Mouse (Mus musculus) midbrain, embryonic 11.5 days (tissue): Measurements from ENCODE around the gene Cpa2. TPM values are rescaled to one million over a fixed set of nuclear protein-coding genes. Genes with fewer than 3 reads are reported as not detected.
A peak's percentile ranks its signal among the peaks of the same experiment; 100 is the strongest.

ENCODE experiments used
- ATAC-seq: fragments of 200-750 bp; cut with Nextera tagmentation; 2 replicates; pipeline ENCODE4 v1.8.0; 2017; ENCODE audit warnings: moderate TSS enrichment, moderate library complexity; ENCODE audit not compliant: low FRiP score
- DNase-seq: peaks from one replicate; pipeline ENCODE4 v3.0.0; 2015; ENCODE audit warnings: low spot score; ENCODE audit errors: missing footprints
- H3K27ac ChIP-seq: fragments of 300-500 bp; sonication (generic); 2 replicates; pipeline ENCODE4 v1.5.1; 2014; ENCODE audit warnings: low read depth, low read length
- H3K27me3 ChIP-seq: fragments of 300-500 bp; sonication (generic); 2 replicates; pipeline ENCODE4 v1.6.1; 2014; ENCODE audit warnings: mild to moderate bottlenecking, low read length, moderate library complexity, mixed read lengths; ENCODE audit not compliant: control insufficient read depth, insufficient read depth
- H3K36me3 ChIP-seq: fragments of 300-500 bp; sonication (generic); 2 replicates; pipeline ENCODE4 v1.6.1; 2014; ENCODE audit warnings: mild to moderate bottlenecking, low read length, moderate library complexity, mixed read lengths; ENCODE audit not compliant: control insufficient read depth, insufficient read depth
- H3K4me1 ChIP-seq: fragments of 300-500 bp; sonication (generic); 2 replicates; pipeline ENCODE4 v1.6.1; 2014; ENCODE audit warnings: low read length; ENCODE audit not compliant: control insufficient read depth, insufficient read depth
- H3K4me2 ChIP-seq: fragments of 300-500 bp; sonication (generic); 2 replicates; pipeline ENCODE4 v1.6.1; 2014; ENCODE audit warnings: mild to moderate bottlenecking, moderate library complexity
- H3K4me3 ChIP-seq: fragments of 300-500 bp; sonication (generic); 2 replicates; pipeline ENCODE4 v1.5.1; 2014; ENCODE audit warnings: low read depth, low read length
- H3K9ac ChIP-seq: fragments of 300-500 bp; sonication (generic); 2 replicates; pipeline ENCODE4 v1.6.1; 2014; ENCODE audit warnings: low read length
- H3K9me3 ChIP-seq: fragments of 300-500 bp; sonication (generic); 2 replicates; pipeline ENCODE4 v1.6.1; 2016; ENCODE audit warnings: low read length; ENCODE audit not compliant: control insufficient read depth
- WGBS: fragments of 180-500 bp; shearing (Covaris S2); extraction: QIAGEN DNeasy Blood & Tissue Kit; methylation state at CpG from one replicate; pipeline ENCODE4 v1.1.7; 2014; 5-methylcytosine and 5-hydroxymethylcytosine counted together
- polyA plus RNA-seq: library from polyadenylated mRNA; unstranded; fragments of >200 nt; fragmentation: Nextera tagmentation; extraction: Ambion mirVana; gene quantifications from 2 replicates; pipeline ENCODE4 v1.2.1, GENCODE M21; 2014

Gene Cpa2
- polyA plus RNA-seq, 1 experiment from 2014 or later, result 15.5 TPM

DNA sequence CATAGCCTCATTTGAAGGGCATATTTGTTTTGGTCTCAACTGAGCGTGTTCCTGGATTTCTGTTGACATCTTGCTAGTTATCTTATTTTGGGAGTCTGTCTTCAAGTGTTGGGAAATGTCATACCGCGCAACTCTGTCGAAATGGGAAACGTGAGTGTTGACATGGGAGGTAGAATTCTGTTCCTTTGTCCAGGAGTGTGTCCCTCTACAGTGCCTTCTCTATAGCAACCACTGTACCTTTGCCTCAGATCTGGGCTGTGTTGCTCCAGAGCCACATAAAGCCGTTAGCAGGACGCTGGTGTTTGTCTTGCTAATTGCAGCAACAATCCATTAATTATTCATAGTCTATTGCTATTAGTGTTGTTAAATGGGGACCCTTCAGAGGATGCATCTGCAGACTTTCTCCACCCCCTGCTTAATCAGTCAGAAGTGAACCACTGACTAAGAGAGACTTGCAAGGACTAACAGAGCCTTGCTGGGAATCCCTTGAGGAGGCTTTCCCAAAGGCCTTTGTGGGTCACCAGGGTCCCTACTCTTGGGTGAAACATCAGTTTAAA, 45.6 kb downstream of the Cpa2 start:
- no peak overlapping the region for H3K27ac ChIP-seq
- no peaks in the 10 kb centered on the region for H3K4me1 ChIP-seq
- DNase-seq, result no peak
- WGBS, result 89% methylated on average over 7 of the region's 7 CpGs
- H3K4me2 ChIP-seq, result no peak overlapping the region
- no peak overlapping the region for H3K9ac ChIP-seq
- H3K36me3 ChIP-seq, result no peaks in the 10 kb centered on the region
- ATAC-seq, result no peak
- no peaks in the 10 kb centered on the region for H3K27me3 ChIP-seq
- H3K9me3 ChIP-seq, result no peaks in the 10 kb centered on the region
- H3K4me3 ChIP-seq, result no peak overlapping the region

DNA sequence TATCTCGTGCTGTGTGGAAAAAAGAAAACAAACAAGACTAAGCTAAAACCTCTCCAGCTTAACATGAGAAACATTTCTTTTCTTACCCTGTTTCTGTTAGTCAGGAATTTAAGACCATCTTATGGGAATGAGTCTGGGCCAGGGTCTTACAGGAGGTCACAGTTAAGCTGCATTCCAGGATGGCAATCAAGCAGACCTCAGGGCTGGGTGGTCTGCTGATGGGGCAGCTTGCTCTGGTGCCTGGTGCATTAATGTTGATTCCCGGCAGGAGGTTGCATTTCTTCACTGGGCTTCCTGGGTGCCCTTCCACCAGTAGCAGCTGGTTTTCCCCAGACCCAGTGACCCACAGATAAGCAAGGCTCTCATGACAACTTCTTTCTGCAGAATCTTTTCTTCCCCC, 48.4 kb downstream of the Cpa2 start:
- Histone ChIP-seq H3K4me1 (no peaks in the 10 kb centered on the region), H3K27me3 (no peaks in the 10 kb centered on the region), H3K27ac (no peak overlapping the region), H3K4me2 (no peak overlapping the region), H3K9ac (no peak overlapping the region), H3K4me3 (no peak overlapping the region), H3K36me3 (no peaks in the 10 kb centered on the region), H3K9me3 (no peaks in the 10 kb centered on the region)
- DNase-seq (no peak), ATAC-seq (no peak)
- WGBS, result 38% methylated on average over 2 of the region's 2 CpGs

DNA sequence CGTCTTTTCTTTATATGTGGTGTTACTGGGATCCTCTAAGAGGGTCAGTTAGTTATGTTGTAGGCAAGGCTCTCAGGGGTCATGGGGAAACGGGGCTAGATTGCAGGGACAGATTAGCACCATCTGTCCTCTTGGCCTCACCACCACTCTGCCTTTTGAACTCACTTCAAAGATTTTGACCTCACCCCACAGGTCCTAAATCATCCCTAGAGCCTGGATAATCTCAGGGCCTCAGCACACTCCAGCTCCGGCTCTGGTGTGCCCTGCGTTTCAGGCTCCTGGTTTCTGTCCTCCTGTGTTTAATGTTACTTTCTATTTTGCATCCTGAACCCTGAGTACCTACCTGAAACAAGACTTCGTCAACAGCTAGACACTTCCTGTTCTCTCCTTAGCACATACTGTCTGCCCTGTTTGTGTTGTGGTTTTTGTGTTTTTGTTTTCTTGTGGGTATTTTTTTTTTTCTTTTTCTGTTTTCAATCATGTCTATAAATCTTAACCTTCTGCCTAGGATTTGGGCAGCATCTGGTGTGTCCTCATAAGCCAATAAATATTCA, 50.5 kb downstream of the Cpa2 start:
- Histone ChIP-seq H3K36me3 (no peaks in the 10 kb centered on the region), H3K4me1 (no peaks in the 10 kb centered on the region), H3K4me2 (no peak overlapping the region), H3K4me3 (no peak overlapping the region), H3K27ac (no peak overlapping the region), H3K9ac (no peak overlapping the region), H3K9me3 (no peaks in the 10 kb centered on the region), H3K27me3 (no peaks in the 10 kb centered on the region)
- WGBS, result 65% methylated on average over 5 of the region's 5 CpGs
- no peak for DNase-seq
- ATAC-seq, result no peak

GRCm38 (mm10) chr6:30592417-30592974, 51.1 kb downstream of the Cpa2 start:
- Histone ChIP-seq H3K27me3 (no peaks in the 10 kb centered on the region), H3K27ac (no peak overlapping the region), H3K4me2 (no peak overlapping the region), H3K4me3 (no peak overlapping the region), H3K4me1 (no peaks in the 10 kb centered on the region), H3K36me3 (no peaks in the 10 kb centered on the region), H3K9ac (no peak overlapping the region), H3K9me3 (no peaks in the 10 kb centered on the region)
- ATAC-seq (no peak), DNase-seq (no peak)
- 68% methylated on average over 10 of the region's 10 CpGs for WGBS

GRCm38 (mm10) chr6:30594364-30594763, 53.0 kb downstream of the Cpa2 start:
- no peak overlapping the region for H3K4me3 ChIP-seq
- no peak overlapping the region for H3K27ac ChIP-seq
- no peak overlapping the region for H3K9ac ChIP-seq
- no peak for DNase-seq
- no peaks in the 10 kb centered on the region for H3K27me3 ChIP-seq
- WGBS, result 86% methylated on average over 7 of the region's 7 CpGs
- no peak for ATAC-seq
- no peaks in the 10 kb centered on the region for H3K36me3 ChIP-seq
- H3K9me3 ChIP-seq, result no peaks in the 10 kb centered on the region
- H3K4me2 ChIP-seq, result no peak overlapping the region
- H3K4me1 ChIP-seq, result no peaks in the 10 kb centered on the region

GRCm38 (mm10) chr6:30596230-30596898, 55.0 kb downstream of the Cpa2 start:
- no peaks in the 10 kb centered on the region for H3K36me3 ChIP-seq
- no peaks in the 10 kb centered on the region for H3K9me3 ChIP-seq
- H3K9ac ChIP-seq, result no peak overlapping the region
- H3K4me2 ChIP-seq, result no peak overlapping the region
- no peaks in the 10 kb centered on the region; the same call in 1 of the 2 replicates for H3K4me1 ChIP-seq
- WGBS, result 90% methylated on average over 8 of the region's 8 CpGs
- H3K4me3 ChIP-seq, result no peak overlapping the region
- no peaks in the 10 kb centered on the region for H3K27me3 ChIP-seq
- H3K27ac ChIP-seq, result no peak overlapping the region
- ATAC-seq (no peak), DNase-seq (no peak)

GRCm38 (mm10) chr6:30600033-30600432, 58.7 kb downstream of the Cpa2 start:
- no peak overlapping the region for H3K27ac ChIP-seq
- no peak overlapping the region for H3K9ac ChIP-seq
- no peak overlapping the region for H3K4me3 ChIP-seq
- no peaks in the 10 kb centered on the region; the same call in 1 of the 2 replicates for H3K4me1 ChIP-seq
- H3K27me3 ChIP-seq, result no peaks in the 10 kb centered on the region
- no peaks in the 10 kb centered on the region for H3K9me3 ChIP-seq
- ATAC-seq (no peak), DNase-seq (no peak)
- H3K4me2 ChIP-seq, result no peak overlapping the region
- 45% methylated on average over 3 of the region's 3 CpGs for WGBS
- no peaks in the 10 kb centered on the region for H3K36me3 ChIP-seq

- Histone ChIP-seq H3K4me2 (no peak overlapping the region), H3K27ac (no peak overlapping the region), H3K9ac (no peak overlapping the region), H3K4me3 (no peak overlapping the region), H3K4me1 (no peaks in the 10 kb centered on the region; the same call in 1 of the 2 replicates), H3K36me3 (no peaks in the 10 kb centered on the region), H3K27me3 (no peaks in the 10 kb centered on the region), H3K9me3 (no peaks in the 10 kb centered on the region)
- DNase-seq (no peak), ATAC-seq (no peak)
- 60% methylated on average over 1 of the region's 1 CpGs for WGBS
These were observed 59.6 kb downstream of the Cpa2 start for GRCm38 (mm10) chr6:30600995-30601394.

DNA sequence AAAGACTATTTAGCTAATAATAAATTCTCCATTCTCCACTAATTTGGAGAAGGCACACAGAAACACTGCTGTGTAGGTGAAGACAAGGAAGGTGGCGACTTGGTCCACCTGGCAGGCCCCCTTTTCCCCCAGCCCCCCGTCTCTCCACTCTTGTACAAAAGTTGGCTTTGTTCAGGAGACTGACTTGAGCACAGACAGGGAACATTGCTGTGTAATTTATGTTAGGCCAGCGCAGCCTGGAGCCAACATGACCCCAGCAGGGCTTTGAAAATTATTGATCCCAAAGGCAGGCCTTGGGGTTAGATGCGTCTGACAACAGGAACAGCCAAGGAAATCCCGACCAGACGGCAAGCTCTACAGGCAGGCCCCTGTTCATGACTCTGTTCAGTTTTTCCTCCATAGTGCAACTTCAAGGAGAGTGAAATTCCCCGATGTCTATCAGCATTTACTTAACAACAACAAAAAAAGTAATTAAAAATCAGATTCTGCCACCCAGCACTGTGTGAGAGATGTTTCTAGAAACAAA, 63.0 kb downstream of the Cpa2 start:
- Histone ChIP-seq H3K9ac (no peak overlapping the region), H3K4me2 (no peak overlapping the region), H3K9me3 (no peaks in the 10 kb centered on the region), H3K4me3 (no peak overlapping the region), H3K27me3 (no peaks in the 10 kb centered on the region), H3K4me1 (no peaks in the 10 kb centered on the region; the same call in 1 of the 2 replicates), H3K36me3 (no peaks in the 10 kb centered on the region), H3K27ac (no peak overlapping the region)
- no peak for ATAC-seq
- WGBS, result 75% methylated on average over 7 of the region's 7 CpGs
- peak; percentile 75 for DNase-seq
